Mouse (Mus musculus) kidney, postnatal 4 days (tissue): ENCODE results near the gene Tmem115.
A peak's percentile ranks its signal among the peaks of the same experiment; 100 is the strongest.

Source experiments
- DNase-seq, 2 experiments: peaks; one replicate each; pipeline ENCODE4 v3.0.0; 2021; ENCODE audit warnings: mixed read lengths in 2 of 2

The Tmem115 gene

GRCm38 (mm10) chr9:107533791-107534407 lies at the start of gene Tmem115:
Gene Tmem115 (plus strand): TSS chr9:107533945.
- DNase-seq = peak; percentile 89 to 95

- DNase-seq = peak in 1 of 2 experiments; percentile 34
These were observed 49.4 kb upstream of the Tmem115 start for GRCm38 (mm10) chr9:107484302-107484701.

DNA sequence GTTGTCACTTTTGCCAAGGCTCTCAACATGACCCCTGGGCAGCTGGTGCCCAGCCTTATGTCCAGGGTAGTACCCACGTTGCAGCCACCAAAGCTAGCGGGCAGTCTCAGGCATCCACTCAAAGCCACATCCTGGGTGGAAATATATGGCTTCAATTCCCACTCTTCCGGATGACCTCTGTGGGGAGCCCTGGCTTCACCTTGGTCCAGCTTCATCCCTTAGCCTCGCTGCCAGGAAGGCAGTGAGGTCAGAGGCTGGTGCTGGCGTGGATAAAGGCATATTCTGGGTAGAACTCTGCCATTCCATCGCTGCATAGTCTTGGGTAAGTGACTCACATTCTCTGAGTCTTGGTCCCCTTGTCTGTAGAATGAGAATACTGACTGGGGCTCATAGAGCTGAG lies 49.0 kb upstream of the Tmem115 start:
- no peak for DNase-seq

- DNase-seq = no peak
These were observed 47.7 kb upstream of the Tmem115 start for GRCm38 (mm10) chr9:107486086-107486485.

DNA sequence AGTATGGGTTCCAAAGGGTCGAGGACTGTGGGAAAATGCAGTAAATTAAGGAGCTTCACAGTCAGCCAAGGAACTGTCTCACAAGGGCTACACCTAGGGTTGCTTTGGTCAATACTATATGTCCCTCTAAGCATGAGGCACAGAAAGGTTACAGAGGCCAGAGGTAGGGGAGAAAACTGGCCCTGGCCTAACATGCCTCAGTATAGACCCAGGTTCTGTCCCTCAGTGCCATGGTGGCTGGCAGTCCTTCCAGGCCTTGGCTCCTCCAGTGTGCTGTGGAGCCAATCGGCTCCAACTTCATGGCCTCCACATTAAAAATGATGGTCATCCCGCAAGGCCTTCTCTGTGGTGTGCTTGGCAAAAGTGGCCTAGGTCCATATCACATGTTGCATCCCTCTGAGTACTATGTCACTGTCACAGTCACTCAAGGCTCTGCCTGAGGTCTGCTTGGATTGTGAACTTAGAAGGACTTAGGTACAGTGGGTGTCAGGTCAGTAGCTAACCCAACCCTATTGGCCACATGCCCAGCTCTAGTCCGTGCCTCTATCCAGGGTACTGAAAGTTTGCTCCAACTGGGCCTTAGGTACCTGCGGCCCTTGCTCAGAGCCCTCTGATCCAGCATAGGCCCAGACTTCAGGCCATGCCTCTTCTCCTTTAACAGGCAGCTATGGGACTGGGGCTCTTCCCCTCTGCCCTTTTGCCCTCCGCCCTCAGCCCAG lies 47.1 kb upstream of the Tmem115 start:
- peak; percentile 75 to 80 for DNase-seq

DNA sequence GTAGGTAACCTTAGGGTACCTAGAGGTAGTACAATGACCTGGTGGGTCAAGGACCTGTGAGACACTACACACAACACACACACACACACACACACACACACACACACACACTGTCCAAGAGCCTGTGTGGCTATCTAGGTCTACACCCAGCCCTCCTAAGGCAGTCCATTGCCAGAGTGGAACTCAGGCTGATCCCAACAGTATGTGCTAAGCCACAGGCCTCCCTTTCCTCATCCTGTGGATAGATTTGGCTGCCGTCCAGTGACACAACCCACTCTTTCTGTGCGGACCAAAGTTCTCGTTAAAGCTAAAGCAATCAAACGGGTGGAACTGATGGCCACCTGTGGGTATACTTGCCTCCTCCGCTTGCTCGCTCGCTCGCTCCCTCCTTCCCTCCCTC lies 43.6 kb upstream of the Tmem115 start:
- DNase-seq = peak in 1 of 2 experiments; percentile 50

- DNase-seq = no peak
These were observed 43.1 kb upstream of the Tmem115 start for GRCm38 (mm10) chr9:107490625-107491024.

DNA sequence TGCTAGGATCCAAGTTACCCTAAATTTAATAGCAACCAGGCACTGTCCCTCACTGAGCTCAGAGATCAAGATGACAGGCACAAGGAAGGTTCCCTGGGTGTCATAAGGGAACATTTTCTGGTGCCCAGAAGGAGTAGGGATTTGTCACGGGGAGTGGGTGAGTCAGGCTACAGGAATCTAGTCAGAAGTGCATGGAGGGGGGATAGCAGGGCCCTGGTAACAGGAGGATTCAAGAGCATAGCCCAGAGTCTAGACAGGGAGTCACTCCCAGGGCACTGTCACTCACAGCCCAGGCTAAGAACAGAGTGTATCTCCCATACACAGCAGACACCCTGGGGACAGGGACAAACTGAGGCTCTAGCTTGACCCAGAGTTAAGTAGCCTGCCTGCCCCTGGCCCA lies 40.2 kb upstream of the Tmem115 start:
- DNase-seq = no peak

- DNase-seq = no peak
These were observed 39.5 kb upstream of the Tmem115 start for GRCm38 (mm10) chr9:107494238-107494637.

DNA sequence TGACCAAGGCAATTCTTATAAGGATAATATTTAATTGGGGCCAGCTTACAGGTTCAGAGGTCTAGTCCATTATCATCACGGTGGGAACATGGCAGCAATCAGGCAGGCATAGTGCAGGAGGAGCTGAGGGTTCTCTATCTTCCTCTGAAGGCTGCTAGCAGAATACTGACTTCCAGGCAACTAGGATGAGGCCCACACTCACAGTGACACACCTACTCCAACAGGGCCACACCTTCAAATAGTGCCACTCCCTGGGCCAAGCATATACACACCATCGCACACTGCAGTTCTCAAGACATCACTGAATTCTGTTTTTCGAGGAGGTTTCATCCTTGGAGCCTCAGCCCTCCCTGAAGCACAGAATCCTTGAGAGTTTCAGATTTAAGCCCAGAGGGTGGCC lies 37.4 kb upstream of the Tmem115 start:
- DNase-seq = no peak

- no peak for DNase-seq
These were observed 32.9 kb upstream of the Tmem115 start for GRCm38 (mm10) chr9:107500708-107501286.

DNA sequence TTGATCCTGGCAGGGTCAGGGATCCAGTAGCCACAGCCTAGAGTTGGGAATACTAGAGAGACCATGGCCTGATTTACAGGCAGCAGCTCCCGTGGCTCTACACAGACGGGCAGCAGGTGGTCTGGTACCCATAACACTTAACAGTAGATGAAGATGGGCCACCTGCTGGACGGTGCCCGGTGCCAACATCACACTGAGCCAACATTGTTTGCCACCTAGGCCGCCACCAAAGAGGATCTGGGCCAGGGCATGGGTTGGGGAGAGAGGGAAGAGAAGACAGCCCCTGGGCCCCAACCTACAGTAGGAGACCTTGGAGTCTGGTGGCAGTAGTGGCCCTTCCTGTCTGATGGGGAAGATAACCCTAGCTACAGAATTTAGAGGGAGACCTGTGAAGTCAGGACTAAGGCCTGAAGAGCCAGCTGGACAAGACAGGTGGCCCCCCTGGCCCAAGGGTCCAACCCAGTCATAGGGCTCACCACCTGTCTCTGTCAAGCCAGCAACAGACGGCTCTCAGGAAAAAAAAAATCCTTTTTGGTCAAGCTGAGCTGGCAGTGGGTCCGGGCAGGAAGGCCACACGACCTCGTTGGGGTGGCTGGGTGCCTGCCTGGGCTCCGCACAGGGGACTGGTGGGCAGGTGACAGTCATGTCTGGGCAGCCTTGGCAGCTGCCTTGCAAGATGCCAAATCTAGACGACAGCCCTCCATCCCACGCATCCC lies 31.5 kb upstream of the Tmem115 start:
- no peak for DNase-seq

- peak in 1 of 2 experiments; percentile 47 for DNase-seq
These were observed 28.8 kb upstream of the Tmem115 start for GRCm38 (mm10) chr9:107504662-107505537.

GRCm38 (mm10) chr9:107508266-107508665 lies 25.5 kb upstream of the Tmem115 start:
- DNase-seq = peak in 1 of 2 experiments; percentile 48

- DNase-seq = no peak
These were observed 23.2 kb upstream of the Tmem115 start for GRCm38 (mm10) chr9:107510384-107511100.

DNA sequence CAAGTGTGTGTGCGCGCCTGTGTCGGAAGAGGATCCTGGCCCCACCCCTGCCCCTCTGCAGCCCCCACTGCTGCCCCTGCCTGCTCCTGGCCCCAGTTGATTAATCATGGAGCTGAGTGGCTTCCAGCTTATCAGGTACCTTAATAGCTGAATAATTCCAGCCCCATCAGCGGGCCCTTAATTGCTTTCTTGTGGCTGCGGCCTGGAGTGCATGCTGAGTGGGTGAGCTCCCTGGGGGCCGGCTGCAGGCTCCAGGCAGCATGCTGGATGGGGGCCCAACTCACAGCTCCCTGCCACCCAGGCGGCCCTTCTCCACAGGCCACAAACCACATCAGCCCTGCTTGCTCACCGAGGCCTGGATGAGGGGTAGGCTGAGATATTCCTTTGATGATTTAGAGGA lies 22.3 kb upstream of the Tmem115 start:
- DNase-seq = peak; percentile 46 to 66

DNA sequence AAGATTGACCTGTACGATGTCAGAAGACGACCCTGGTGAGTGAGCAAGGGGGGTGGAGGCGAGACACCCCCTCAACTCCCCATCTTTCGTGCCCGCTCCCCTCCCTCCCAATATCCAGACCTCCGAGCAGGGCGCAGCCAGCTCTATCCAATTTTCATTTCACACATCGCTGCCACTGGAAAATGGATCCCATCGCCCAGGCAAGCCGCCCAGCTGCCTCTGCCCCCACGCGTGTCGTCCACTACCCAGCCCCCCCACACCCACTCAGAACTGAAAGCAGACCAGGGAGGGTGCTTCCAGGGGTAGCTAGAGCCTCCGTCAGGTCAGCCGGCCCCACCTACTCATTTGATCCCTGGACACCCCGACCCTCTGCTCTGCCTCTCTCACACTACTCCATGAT lies 21.4 kb upstream of the Tmem115 start:
- DNase-seq = peak in 1 of 2 experiments; percentile 45

DNA sequence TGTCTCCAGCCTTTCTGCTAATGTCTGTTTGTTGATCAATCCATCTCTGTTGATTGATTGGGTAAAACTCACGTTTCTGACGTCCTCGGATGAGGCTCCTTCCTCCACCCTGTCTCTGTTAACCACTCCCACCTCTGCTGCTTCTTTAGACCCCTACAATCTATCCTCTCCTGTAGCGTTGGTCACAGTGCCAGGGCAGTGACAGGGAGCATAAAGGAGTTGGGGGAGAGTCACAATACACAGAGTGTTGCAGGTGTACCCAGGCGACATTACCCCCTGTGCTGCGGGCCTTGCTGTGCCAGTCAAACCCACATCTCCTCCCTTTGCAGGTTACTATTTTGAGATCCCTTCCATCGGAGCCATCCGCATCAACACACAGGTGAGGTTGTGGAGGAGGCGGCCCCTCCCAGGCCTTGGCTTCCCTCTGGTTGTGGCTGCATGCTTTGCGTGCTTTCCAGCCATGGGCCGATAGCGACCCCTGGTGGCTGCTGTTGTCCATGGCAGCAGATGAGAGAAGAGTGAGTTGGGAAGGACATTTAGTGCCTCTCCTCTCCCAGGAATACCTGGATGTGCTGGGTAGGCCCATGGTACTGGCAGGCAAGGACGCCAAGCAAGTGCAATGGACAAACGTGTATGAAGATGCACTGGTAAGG lies 19.3 kb upstream of the Tmem115 start:
- peak; percentile 93 for DNase-seq

DNA sequence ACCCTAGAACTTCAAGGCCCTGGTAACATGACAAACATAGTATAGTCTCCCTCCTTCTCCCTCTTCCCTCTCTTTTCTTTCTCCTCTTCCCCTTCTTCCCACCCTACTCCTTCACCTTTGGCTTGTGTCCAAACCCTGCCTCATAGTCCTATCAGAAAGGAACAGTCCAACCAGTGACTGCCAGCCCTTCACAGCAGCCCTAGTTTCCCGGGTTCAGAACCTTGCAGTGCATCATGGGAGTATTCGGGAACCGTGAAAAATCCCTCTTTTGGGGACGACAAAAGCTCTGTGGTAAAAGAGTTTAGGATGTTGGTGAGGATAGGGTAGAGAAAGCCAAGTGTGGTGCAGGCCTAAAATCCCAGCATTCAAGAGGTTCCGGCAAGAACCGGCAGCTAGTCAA lies 13.4 kb upstream of the Tmem115 start:
- DNase-seq = no peak

- DNase-seq = no peak
These were observed 12.6 kb upstream of the Tmem115 start for GRCm38 (mm10) chr9:107521190-107521589.
